Mouse (Mus musculus) liver, embryonic 11.5 days (tissue): ENCODE results near the gene Fbxl3. TPM values are rescaled to one million over a fixed set of nuclear protein-coding genes. Genes with fewer than 3 reads are reported as not detected.
A peak's percentile ranks its signal among the peaks of the same experiment; 100 is the strongest.

ENCODE experiments used
- ATAC-seq: fragments of 200-750 bp; cut with Nextera tagmentation; replicated peaks from 2 replicates; pipeline ENCODE4 v1.8.0; 2017; ENCODE audit warnings: moderate number of reproducible peaks, mild to moderate bottlenecking, moderate TSS enrichment, moderate library complexity; ENCODE audit not compliant: low FRiP score
- DNase-seq: peaks from one replicate; pipeline ENCODE4 v3.0.0-alpha.2; 2017; ENCODE audit warnings: low spot score
- H3K27ac ChIP-seq: fragments of 300-500 bp; sonication (generic); 2 replicates; pipeline ENCODE4 v1.5.1; 2014; ENCODE audit warnings: mild to moderate bottlenecking, low read depth, low read length, control low read depth
- H3K27me3 ChIP-seq: fragments of 300-500 bp; sonication (generic); replicated peaks from 2 replicates; pipeline ENCODE4 v1.6.1; 2014; ENCODE audit warnings: low read length, mixed read lengths; ENCODE audit not compliant: control insufficient read depth, insufficient read depth
- H3K36me3 ChIP-seq: fragments of 300-500 bp; sonication (generic); 2 replicates; pipeline ENCODE4 v1.6.1; 2014; ENCODE audit warnings: mild to moderate bottlenecking, low read length, moderate library complexity, mixed read lengths; ENCODE audit not compliant: control insufficient read depth, insufficient read depth
- H3K4me1 ChIP-seq: fragments of 300-500 bp; sonication (generic); replicated peaks from 2 replicates; pipeline ENCODE4 v1.6.1; 2014; ENCODE audit warnings: low read length, mixed read lengths; ENCODE audit not compliant: control insufficient read depth, insufficient read depth
- H3K4me2 ChIP-seq: fragments of 300-500 bp; sonication (generic); 2 replicates; pipeline ENCODE4 v1.6.1; 2014; ENCODE audit warnings: mild to moderate bottlenecking, control low read depth, moderate library complexity
- H3K4me3 ChIP-seq: fragments of 300-500 bp; sonication (generic); 2 replicates; pipeline ENCODE4 v1.5.1; 2014; ENCODE audit warnings: low read depth, low read length, control low read depth
- H3K9ac ChIP-seq: fragments of 300-500 bp; sonication (generic); 2 replicates; pipeline ENCODE4 v1.6.1; 2014; ENCODE audit warnings: low read depth, low read length, control low read depth
- H3K9me3 ChIP-seq: fragments of 300-500 bp; sonication (generic); 2 replicates; pipeline ENCODE4 v1.6.1; 2016; ENCODE audit warnings: low read length, inconsistent platforms, mixed read lengths; ENCODE audit not compliant: control insufficient read depth
- WGBS: fragments of 180-500 bp; shearing (Covaris S2); extraction: QIAGEN DNeasy Blood & Tissue Kit; methylation state at CpG from one replicate; pipeline ENCODE4 v1.1.7; 2014; 5-methylcytosine and 5-hydroxymethylcytosine counted together
- polyA plus RNA-seq: library from polyadenylated mRNA; unstranded; fragments of >200 nt; fragmentation: Nextera tagmentation; extraction: Ambion mirVana; gene quantifications from 2 replicates; pipeline ENCODE4 v1.2.1, GENCODE M21; 2014

Gene Fbxl3
- polyA plus RNA-seq, 1 experiment from 2014 or later = 15.1 TPM

DNA sequence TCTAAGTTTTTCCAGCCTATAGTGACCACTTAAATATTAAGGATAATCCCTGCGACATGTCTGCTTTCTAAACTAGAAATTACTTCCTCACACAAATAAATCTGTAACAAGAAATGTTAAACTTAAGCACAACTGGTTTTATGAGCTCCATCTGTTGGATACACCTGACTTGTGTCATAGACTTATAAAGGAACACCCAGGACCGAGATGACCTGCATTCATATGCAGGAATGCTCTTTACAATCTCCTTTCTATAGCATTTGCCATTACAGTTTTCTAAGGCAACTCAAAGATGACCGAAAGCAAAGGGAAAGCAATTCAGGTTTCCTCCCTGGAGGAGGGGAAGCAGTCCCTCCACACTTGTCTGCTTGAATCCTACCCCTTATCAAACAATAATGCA lies 6.1 kb downstream of the Fbxl3 start:
- H3K27me3 ChIP-seq = no peaks in the 10 kb centered on the region
- no peak overlapping the region for H3K27ac ChIP-seq
- ATAC-seq (no peak), DNase-seq (no peak)
- no peak overlapping the region for H3K4me3 ChIP-seq
- WGBS = 86% methylated on average over 3 of the region's 3 CpGs
- peaks cover 11% of the 10 kb centered on the region for H3K36me3 ChIP-seq
- no peak overlapping the region for H3K4me2 ChIP-seq
- H3K9ac ChIP-seq = no peak overlapping the region
- H3K9me3 ChIP-seq = no peaks in the 10 kb centered on the region
- H3K4me1 ChIP-seq = peaks cover 12% of the 10 kb centered on the region

DNA sequence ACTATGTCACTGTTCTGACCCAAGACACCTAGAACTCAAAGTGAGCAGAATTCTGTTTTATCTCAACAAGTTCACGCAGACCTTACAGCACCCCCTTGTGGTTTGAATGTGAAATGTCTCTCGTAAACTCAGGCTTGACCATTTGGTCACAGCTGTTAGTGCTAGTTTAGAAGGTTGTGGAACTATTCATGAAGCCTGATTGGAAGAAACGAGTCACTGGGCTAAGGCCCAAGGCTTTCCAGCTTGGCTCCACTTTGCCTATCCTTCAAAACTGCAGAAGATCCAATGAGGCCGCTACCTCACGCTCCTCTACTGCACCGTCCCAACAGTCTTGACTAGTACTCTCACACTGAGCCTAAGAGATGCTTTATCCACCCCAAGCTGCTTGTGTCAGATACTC lies 10.7 kb downstream of the Fbxl3 start:
- ATAC-seq = no peak
- Histone ChIP-seq H3K27me3 (no peaks in the 10 kb centered on the region), H3K4me3 (no peak overlapping the region), H3K4me1 (peaks cover 11% of the 10 kb centered on the region; the same call in 1 of the 2 replicates), H3K27ac (no peak overlapping the region), H3K9me3 (no peaks in the 10 kb centered on the region), H3K9ac (no peak overlapping the region), H3K36me3 (peaks cover 25% of the 10 kb centered on the region), H3K4me2 (no peak overlapping the region)
- WGBS = 71% methylated on average over 6 of the region's 6 CpGs
- no peak for DNase-seq

DNA sequence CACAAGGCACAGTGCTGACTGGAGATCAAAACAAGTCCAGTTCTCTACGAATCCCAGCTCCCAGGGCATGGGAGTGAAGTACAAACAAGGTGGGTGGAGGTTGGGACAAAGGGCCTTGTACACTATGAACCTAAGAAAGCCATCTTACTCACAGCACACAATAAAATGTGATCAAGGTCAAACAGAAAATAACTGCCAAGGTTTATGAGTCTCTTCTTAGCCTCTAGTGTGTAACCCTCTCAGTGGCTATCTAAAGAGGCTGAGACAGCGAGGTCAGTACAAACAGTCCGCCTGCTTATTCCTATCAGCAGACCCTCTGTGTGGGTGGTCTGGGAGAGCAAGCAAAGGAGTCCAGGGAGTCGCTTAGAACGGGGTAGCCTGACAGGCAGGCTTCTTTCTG lies 11.5 kb downstream of the Fbxl3 start:
- no peak overlapping the region for H3K4me2 ChIP-seq
- ATAC-seq (no peak), DNase-seq (no peak)
- 86% methylated on average over 5 of the region's 5 CpGs for WGBS
- peaks cover 29% of the 10 kb centered on the region for H3K36me3 ChIP-seq
- H3K27ac ChIP-seq = no peak overlapping the region
- no peaks in the 10 kb centered on the region for H3K9me3 ChIP-seq
- H3K4me1 ChIP-seq = peaks cover 8% of the 10 kb centered on the region; the same call in 1 of the 2 replicates
- H3K27me3 ChIP-seq = no peaks in the 10 kb centered on the region
- H3K4me3 ChIP-seq = no peak overlapping the region
- H3K9ac ChIP-seq = no peak overlapping the region

GRCm38 (mm10) chr14:103086671-103087324 lies 12.6 kb downstream of the Fbxl3 start:
- WGBS = 55% methylated on average over 4 of the region's 4 CpGs
- no peak for DNase-seq
- Histone ChIP-seq H3K4me3 (no peak overlapping the region), H3K4me2 (peak overlapping the region; percentile 6; the same call in 1 of the 2 replicates), H3K4me1 (peaks cover 8% of the 10 kb centered on the region; the same call in 1 of the 2 replicates), H3K9ac (no peak overlapping the region), H3K27me3 (no peaks in the 10 kb centered on the region), H3K27ac (peak overlapping the region; percentile 63), H3K36me3 (peaks cover 29% of the 10 kb centered on the region), H3K9me3 (no peaks in the 10 kb centered on the region)
- ATAC-seq = peak; percentile 89

- ATAC-seq (peak; percentile 53), DNase-seq (no peak)
- no peaks in the 10 kb centered on the region for H3K27me3 ChIP-seq
- H3K9ac ChIP-seq = no peak overlapping the region
- H3K9me3 ChIP-seq = no peaks in the 10 kb centered on the region
- H3K36me3 ChIP-seq = peaks cover 29% of the 10 kb centered on the region
- H3K4me2 ChIP-seq = no peak overlapping the region
- H3K4me1 ChIP-seq = peaks cover 8% of the 10 kb centered on the region; the same call in 1 of the 2 replicates
- H3K27ac ChIP-seq = peak overlapping the region; percentile 63
- H3K4me3 ChIP-seq = no peak overlapping the region
- 70% methylated on average over 1 of the region's 1 CpGs for WGBS
These were observed 13.4 kb downstream of the Fbxl3 start for GRCm38 (mm10) chr14:103085840-103086533.

- Histone ChIP-seq H3K36me3 (peaks cover 11% of the 10 kb centered on the region; the same call in 1 of the 2 replicates), H3K4me1 (no peaks in the 10 kb centered on the region), H3K4me3 (no peak overlapping the region), H3K9me3 (no peaks in the 10 kb centered on the region), H3K27me3 (no peaks in the 10 kb centered on the region), H3K4me2 (no peak overlapping the region), H3K9ac (no peak overlapping the region), H3K27ac (no peak overlapping the region)
- no peak for DNase-seq
- 83% methylated on average over 9 of the region's 9 CpGs for WGBS
- no peak for ATAC-seq
These were observed 20.0 kb downstream of the Fbxl3 start for GRCm38 (mm10) chr14:103079209-103079977.

GRCm38 (mm10) chr14:103078006-103078912 lies 21.1 kb downstream of the Fbxl3 start:
- DNase-seq (no peak), ATAC-seq (no peak)
- Histone ChIP-seq H3K9ac (no peak overlapping the region), H3K27me3 (no peaks in the 10 kb centered on the region), H3K9me3 (no peaks in the 10 kb centered on the region), H3K4me1 (no peaks in the 10 kb centered on the region), H3K4me2 (no peak overlapping the region), H3K27ac (no peak overlapping the region), H3K36me3 (peaks cover 15% of the 10 kb centered on the region; the same call in 1 of the 2 replicates), H3K4me3 (no peak overlapping the region)
- WGBS = 89% methylated on average over 16 of the region's 16 CpGs
